Mouse (Mus musculus) cerebellum, adult 2 months (tissue): ENCODE measurements at regions not wholly inside any gene's neighbourhood (a gene's known extent, or its start where the extent isn't known, plus 50 kb on each side); places are given as distances from the start of the nearest gene placed in this dataset.

ENCODE experiments used
- CTCF ChIP-seq: fragments of 200-500 bp; IDR thresholded peaks from 2 replicates; pipeline ENCODE4 v1.5.1; 2011; ENCODE audit warnings: low read depth, mild to moderate bottlenecking, control low read depth, low read length, moderate library complexity, borderline replicate concordance; ENCODE audit not compliant: insufficient read depth
- POLR2A ChIP-seq: fragments of 200-500 bp; IDR thresholded peaks from 2 replicates; pipeline ENCODE4 v1.6.1; 2011; ENCODE audit warnings: low read length, control low read depth, borderline replicate concordance; ENCODE audit not compliant: insufficient read depth

GRCm38 (mm10) chr16:49966251-49966588 is 165.9 kb downstream of the Cd47 start:
- TF ChIP-seq POLR2A (no peak), CTCF (no peak)
